Mouse (Mus musculus) MEL (cell line): ENCODE data around the gene Klf13. TPM values are rescaled to one million over a fixed set of nuclear protein-coding genes. Genes with fewer than 3 reads are reported as not detected.

Source experiments
- DNase-seq: peaks from one replicate; pipeline ENCODE4 v3.0.0; 2011; ENCODE audit warnings: low read depth, low spot score
- H3K27ac ChIP-seq: 2 replicates; pipeline ENCODE4 v1.5.1; 2012; ENCODE audit warnings: low read depth, mild to moderate bottlenecking, control low read depth, low read length, moderate library complexity; ENCODE audit not compliant: control insufficient read depth
- H3K27me3 ChIP-seq, 2 experiments: fragments of 150-350 bp in 1 of 2; sonication (generic) in 1 of 2; 2 replicates each; pipeline ENCODE4 v1.6.1; 2012; ENCODE audit warnings: low read length in 2 of 2, mild to moderate bottlenecking in 2 of 2, improper control_type of control experiment in 1 of 2, moderate library complexity in 1 of 2; ENCODE audit not compliant: insufficient read depth in 2 of 2, control insufficient read depth in 1 of 2
- H3K36me3 ChIP-seq, 2 experiments: 2 replicates each; pipeline ENCODE4 v1.6.1; 2012 to 2014; ENCODE audit warnings: low read length in 2 of 2, improper control_type of control experiment in 1 of 2, inconsistent platforms in 1 of 2, mild to moderate bottlenecking in 1 of 2; ENCODE audit not compliant: insufficient read depth in 2 of 2, control insufficient read depth in 1 of 2
- H3K4me1 ChIP-seq, 2 experiments: fragments of 150-350 bp in 1 of 2; sonication (generic) in 1 of 2; 2 replicates each; pipeline ENCODE4 v1.6.1; 2012; ENCODE audit warnings: low read length in 2 of 2, improper control_type of control experiment in 1 of 2, mild to moderate bottlenecking in 1 of 2; ENCODE audit not compliant: insufficient read depth in 2 of 2, control insufficient read depth in 1 of 2
- H3K4me3 ChIP-seq, 2 experiments: fragments of 150-350 bp in 1 of 2; sonication (generic) in 1 of 2; 2 replicates each; pipeline ENCODE4 v1.5.1; 2012; ENCODE audit warnings: low read depth in 2 of 2, low read length in 2 of 2, mild to moderate bottlenecking in 2 of 2, moderate library complexity in 2 of 2, control low read depth in 1 of 2, improper control_type of control experiment in 1 of 2; ENCODE audit not compliant: control insufficient read depth in 1 of 2, insufficient read depth in 1 of 2
- H3K79me2 ChIP-seq: 2 replicates; pipeline ENCODE4 v1.6.1; 2012; ENCODE audit warnings: mild to moderate bottlenecking, low read length, moderate library complexity; ENCODE audit not compliant: control insufficient read depth, poor library complexity, insufficient read depth
- H3K9ac ChIP-seq: 2 replicates; pipeline ENCODE4 v1.6.1; 2012; ENCODE audit warnings: low read depth, mild to moderate bottlenecking, control low read depth, low read length, moderate library complexity; ENCODE audit not compliant: control insufficient read depth, poor library complexity, severe bottlenecking
- H3K9me3 ChIP-seq: fragments of 150-350 bp; sonication (generic); replicated peaks from 2 replicates; pipeline ENCODE4 v1.6.1; 2012; ENCODE audit warnings: mild to moderate bottlenecking, low read length, improper control_type of control experiment, moderate library complexity; ENCODE audit not compliant: insufficient read depth
- BHLHE40 ChIP-seq: IDR thresholded peaks from 2 replicates; pipeline ENCODE4 v1.6.1; 2012; ENCODE audit warnings: low read depth, mild to moderate bottlenecking, inconsistent platforms, low read length, improper control_type of control experiment, borderline replicate concordance
- CTCF ChIP-seq, 3 experiments: IDR thresholded peaks in 2 of 3; conservative IDR thresholded peaks in 1 of 3; 2 replicates each; pipeline ENCODE4 v1.5.1; 2011 to 2012; ENCODE audit warnings: low read length in 3 of 3, low read depth in 2 of 3, mild to moderate bottlenecking in 2 of 3, improper control_type of control experiment in 1 of 3, inconsistent platforms in 1 of 3, mixed read lengths in 1 of 3, moderate library complexity in 1 of 3; ENCODE audit not compliant: control insufficient read depth in 1 of 3, insufficient read depth in 1 of 3, poor library complexity in 1 of 3, severe bottlenecking in 1 of 3
- E2F4 ChIP-seq: IDR thresholded peaks from 2 replicates; pipeline ENCODE4 v1.6.1; 2011; ENCODE audit warnings: low read depth, low read length, improper control_type of control experiment, borderline replicate concordance
- EP300 ChIP-seq, 2 experiments: IDR thresholded peaks; 2 replicates each; pipeline ENCODE4 v1.6.1; 2011; ENCODE audit warnings: improper control_type of control experiment in 2 of 2, low read length in 2 of 2, low read depth in 1 of 2, mild to moderate bottlenecking in 1 of 2
- ETS1 ChIP-seq: IDR thresholded peaks from 2 replicates; pipeline ENCODE4 v1.6.1; 2012; ENCODE audit warnings: low read depth, mild to moderate bottlenecking, inconsistent platforms, low read length, improper control_type of control experiment, moderate library complexity
- GABPA ChIP-seq: IDR thresholded peaks from 2 replicates; pipeline ENCODE4 v1.6.1; 2012; ENCODE audit warnings: low read depth, mild to moderate bottlenecking, inconsistent platforms, low read length, improper control_type of control experiment, moderate library complexity
- GATA1 ChIP-seq: IDR thresholded peaks from 2 replicates; pipeline ENCODE4 v1.6.1; 2011; ENCODE audit warnings: low read depth, low read length, improper control_type of control experiment
- JUND ChIP-seq: IDR thresholded peaks from 2 replicates; pipeline ENCODE4 v1.6.1; 2011; ENCODE audit warnings: low read depth, mild to moderate bottlenecking, improper control_type of control experiment, low read length
- KAT2A ChIP-seq: conservative IDR thresholded peaks from 2 replicates; pipeline ENCODE4 v1.6.1; 2012; ENCODE audit warnings: low read depth, low read length, improper control_type of control experiment, inconsistent platforms
- MAFK ChIP-seq: IDR thresholded peaks from 2 replicates; pipeline ENCODE4 v1.6.1; 2011; ENCODE audit warnings: low read depth, mild to moderate bottlenecking, low read length, improper control_type of control experiment, borderline replicate concordance
- MAX ChIP-seq: IDR thresholded peaks from 2 replicates; pipeline ENCODE4 v1.6.1; 2011; ENCODE audit warnings: low read length, improper control_type of control experiment
- MEF2A ChIP-seq: IDR thresholded peaks from 2 replicates; pipeline ENCODE4 v1.6.1; 2014; ENCODE audit warnings: low read depth, mild to moderate bottlenecking, inconsistent platforms, low read length, improper control_type of control experiment; ENCODE audit not compliant: poor library complexity, insufficient replicate concordance, severe bottlenecking; ENCODE audit errors: extremely low read depth
- MYB ChIP-seq: IDR thresholded peaks from 2 replicates; pipeline ENCODE4 v1.6.1; 2011; ENCODE audit warnings: mild to moderate bottlenecking, low read depth, low read length, improper control_type of control experiment
- MYC ChIP-seq: IDR thresholded peaks from 2 replicates; pipeline ENCODE4 v1.6.1; 2011; ENCODE audit warnings: low read depth, mild to moderate bottlenecking, low read length, improper control_type of control experiment, moderate library complexity
- NRF1 ChIP-seq: IDR thresholded peaks from 2 replicates; pipeline ENCODE4 v1.6.1; 2014; ENCODE audit warnings: low read depth, mild to moderate bottlenecking, inconsistent platforms, low read length, improper control_type of control experiment, moderate library complexity; ENCODE audit not compliant: poor library complexity, insufficient read depth, severe bottlenecking
- POLR2A ChIP-seq, 2 experiments: IDR thresholded peaks; 2 replicates each; pipeline ENCODE4 v1.6.1; 2011 to 2012; ENCODE audit warnings: low read length in 2 of 2, mild to moderate bottlenecking in 2 of 2, control low read depth in 1 of 2, improper control_type of control experiment in 1 of 2, low read depth in 1 of 2, moderate library complexity in 1 of 2; ENCODE audit not compliant: control insufficient read depth in 1 of 2, insufficient read depth in 1 of 2, poor library complexity in 1 of 2
- POLR2AphosphoS2 ChIP-seq: IDR thresholded peaks from 2 replicates; pipeline ENCODE4 v1.6.1; 2011; ENCODE audit warnings: low read length, improper control_type of control experiment
- RAD21 ChIP-seq: IDR thresholded peaks from 2 replicates; pipeline ENCODE4 v1.6.1; 2011; ENCODE audit warnings: mild to moderate bottlenecking, low read depth, low read length, improper control_type of control experiment
- RCOR1 ChIP-seq: IDR thresholded peaks from 2 replicates; pipeline ENCODE4 v1.6.1; 2012; ENCODE audit warnings: low read depth, mild to moderate bottlenecking, inconsistent platforms, low read length, improper control_type of control experiment
- SIN3A ChIP-seq: IDR thresholded peaks from 2 replicates; pipeline ENCODE4 v1.6.1; 2012; ENCODE audit warnings: low read length, improper control_type of control experiment, inconsistent platforms
- SMC3 ChIP-seq: IDR thresholded peaks from 2 replicates; pipeline ENCODE4 v1.6.1; 2011; ENCODE audit warnings: low read depth, low read length, improper control_type of control experiment
- TAL1 ChIP-seq: IDR thresholded peaks from 2 replicates; pipeline ENCODE4 v1.6.1; 2012; ENCODE audit warnings: mild to moderate bottlenecking, inconsistent platforms, low read length, moderate library complexity, mixed read lengths
- TCF12 ChIP-seq: IDR thresholded peaks from 2 replicates; pipeline ENCODE4 v1.6.1; 2014; ENCODE audit warnings: low read depth, mild to moderate bottlenecking, inconsistent platforms, low read length, improper control_type of control experiment, moderate library complexity
- UBTF ChIP-seq: IDR thresholded peaks from 2 replicates; pipeline ENCODE4 v1.6.1; 2012; ENCODE audit warnings: low read depth, mild to moderate bottlenecking, inconsistent platforms, low read length, improper control_type of control experiment, moderate library complexity, borderline replicate concordance; ENCODE audit not compliant: insufficient read depth
- USF1 ChIP-seq: IDR thresholded peaks from 2 replicates; pipeline ENCODE4 v1.6.1; 2014; ENCODE audit warnings: low read depth, mild to moderate bottlenecking, inconsistent platforms, low read length, improper control_type of control experiment, moderate library complexity
- USF2 ChIP-seq, 2 experiments: IDR thresholded peaks; 2 replicates each; pipeline ENCODE4 v1.6.1; 2011 to 2012; ENCODE audit warnings: improper control_type of control experiment in 2 of 2, low read length in 2 of 2, borderline replicate concordance in 1 of 2, inconsistent platforms in 1 of 2, low read depth in 1 of 2, mild to moderate bottlenecking in 1 of 2; ENCODE audit not compliant: insufficient read depth in 1 of 2
- ZMIZ1 ChIP-seq: IDR thresholded peaks from 2 replicates; pipeline ENCODE4 v1.6.1; 2012; ENCODE audit warnings: low read depth, mild to moderate bottlenecking, inconsistent platforms, low read length, improper control_type of control experiment, moderate library complexity
- ZNF384 ChIP-seq: IDR thresholded peaks from 2 replicates; pipeline ENCODE4 v1.6.1; 2012; ENCODE audit warnings: low read depth, mild to moderate bottlenecking, inconsistent platforms, low read length, improper control_type of control experiment
- polyA plus RNA-seq, 2 experiments: library from polyadenylated mRNA; stranded (reverse) in 1 of 2; unstranded in 1 of 2; fragments of >175 nt in 1 of 2; fragments of >200 nt in 1 of 2; gene quantifications; 2 replicates each; pipeline versions ENCODE4 v1.2.1 to v1.2.4; 2012; ENCODE audit warnings: low replicate concordance in 2 of 2, low read depth in 1 of 2; ENCODE audit not compliant: insufficient read length in 2 of 2, insufficient read depth in 1 of 2, missing spikeins in 1 of 2
- total RNA-seq: library from RNA; depleted of rRNA; stranded (reverse); fragments of 300-350 nt; gene quantifications from 2 replicates; pipeline ENCODE4 v1.2.3, GENCODE M21; 2012

Klf13 gene
- total and polyA plus RNA-seq, 3 experiments = 21.6 to 118 (median 26.9) TPM

DNA sequence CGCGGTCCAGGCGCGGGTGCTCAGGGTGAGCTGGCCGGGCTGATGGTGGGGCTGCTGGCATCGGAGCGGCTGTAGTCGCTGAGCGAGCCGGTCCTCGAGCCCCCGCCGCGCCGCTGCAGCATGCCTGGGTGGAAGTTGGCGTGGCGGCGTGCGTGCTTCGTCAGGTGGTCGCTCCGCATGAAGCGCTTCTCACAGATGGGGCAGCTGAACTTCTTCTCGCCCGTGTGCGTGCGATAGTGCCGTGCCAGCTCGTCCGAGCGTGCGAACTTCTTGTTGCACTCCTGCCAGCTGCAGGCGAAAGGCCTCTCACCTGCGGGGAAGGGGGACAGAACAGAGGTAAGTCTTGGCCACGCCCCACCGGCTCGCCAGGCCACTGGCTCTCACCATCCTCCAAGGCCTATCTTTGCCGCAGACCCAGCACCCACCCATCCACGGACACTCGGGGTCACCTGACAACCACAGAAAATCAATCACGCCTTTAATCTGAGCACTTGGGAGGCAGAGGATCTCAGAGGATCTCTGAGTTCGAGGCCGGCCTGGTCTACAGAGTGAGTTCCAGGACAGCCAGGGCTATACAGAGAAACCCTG, 47.1 kb downstream of the Klf13 start:
- no peaks in the 10 kb centered on the region for H3K27me3 ChIP-seq
- no peak overlapping the region for H3K27ac ChIP-seq
- H3K9me3 ChIP-seq = no peaks in the 10 kb centered on the region
- no peak overlapping the region for H3K9ac ChIP-seq
- H3K4me3 ChIP-seq = no peak overlapping the region
- peaks cover 13% of the 10 kb centered on the region for H3K79me2 ChIP-seq
- no peak for DNase-seq
- no peak for TF ChIP-seq MEF2A
- TF ChIP-seq RCOR1 = no peak
- no peak for TF ChIP-seq CTCF (IDR thresholded peaks at IDR 0.05 in 2 of 3, conservative IDR thresholded peaks at IDR 0.05 in 1 of 3; ENCODE audit: control insufficient read depth in 1 of 3, insufficient read depth in 1 of 3, low read depth in 2 of 3, low read length in 3 of 3, poor library complexity in 1 of 3, severe bottlenecking in 1 of 3)
- no peak for TF ChIP-seq ZMIZ1
- TF ChIP-seq RAD21 = no peak
- no peak for TF ChIP-seq ETS1
- no peak for TF ChIP-seq USF2 (IDR thresholded peaks at IDR 0.05; ENCODE audit: borderline replicate concordance in 1 of 2, insufficient read depth in 1 of 2, low read depth in 1 of 2, low read length in 2 of 2)
- TF ChIP-seq MYB = no peak
- TF ChIP-seq MAX = no peak
- no peak for TF ChIP-seq POLR2A (IDR thresholded peaks at IDR 0.05; ENCODE audit: control insufficient read depth in 1 of 2, insufficient read depth in 1 of 2, low read depth in 1 of 2, low read length in 2 of 2, poor library complexity in 1 of 2)
- no peak for TF ChIP-seq USF1
- no peak for TF ChIP-seq TCF12
- TF ChIP-seq E2F4 = no peak
- no peak for TF ChIP-seq EP300 (IDR thresholded peaks at IDR 0.05; ENCODE audit: low read depth in 1 of 2, low read length in 2 of 2)
- TF ChIP-seq SMC3 = no peak
- no peak for TF ChIP-seq GABPA
- TF ChIP-seq TAL1 = no peak
- no peak for TF ChIP-seq ZNF384
- peaks cover 0 to 5% of the 10 kb centered on the region in 2 experiments; a peak in 3 of 4 replicates for H3K36me3 ChIP-seq
- peaks cover 4% of the 10 kb centered on the region in 2 experiments; a peak in 3 of 4 replicates for H3K4me1 ChIP-seq

DNA sequence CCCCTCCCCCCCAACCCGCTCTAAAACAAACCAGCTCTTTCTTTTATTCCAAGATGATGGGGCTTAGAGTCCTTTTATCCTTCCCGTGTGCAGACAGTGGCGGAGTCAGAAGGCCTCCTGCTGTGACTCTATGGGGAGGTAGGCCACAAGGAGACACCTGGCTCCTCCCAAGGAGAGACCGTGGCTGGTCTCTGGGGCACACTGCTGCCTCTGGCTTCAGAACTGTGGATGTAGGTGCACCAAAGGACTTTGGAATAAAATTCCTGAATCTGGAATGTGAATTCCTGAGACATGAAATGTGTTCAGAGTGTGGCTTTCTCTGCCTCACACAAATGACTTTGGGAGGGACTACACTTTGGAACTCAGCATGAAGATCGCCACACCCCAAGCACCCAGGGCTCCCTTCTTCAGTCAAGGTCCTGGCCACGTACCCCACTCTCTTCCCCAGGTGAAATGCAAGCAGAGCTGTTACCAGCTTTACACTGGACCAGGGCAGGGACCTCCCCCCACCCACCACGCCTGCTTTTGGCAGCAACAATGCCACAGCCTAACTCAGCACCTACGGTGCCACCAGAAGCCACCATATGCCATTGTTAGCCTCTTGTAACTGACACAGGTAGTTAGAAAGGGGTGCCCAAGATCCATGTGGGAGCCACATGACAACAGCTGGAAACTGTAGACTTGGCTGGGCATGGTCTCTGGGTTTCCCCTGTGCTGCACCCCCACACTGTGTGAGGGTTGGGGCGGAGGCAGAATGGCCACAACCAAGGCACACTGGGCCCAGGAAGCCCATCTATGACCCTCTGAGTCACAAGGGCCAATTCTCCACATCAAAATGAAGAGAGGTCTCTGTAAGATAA, 49.4 kb downstream of the Klf13 start:
- Histone ChIP-seq H3K4me1 (no peaks in the 10 kb centered on the region), H3K9ac (no peak overlapping the region), H3K4me3 (no peak overlapping the region), H3K36me3 (no peaks in the 10 kb centered on the region; a peak in 1 of 4 replicates), H3K27me3 (no peaks in the 10 kb centered on the region), H3K9me3 (no peaks in the 10 kb centered on the region), H3K79me2 (0 out of 2 replicates have a peak, but pooled peaks cover 3% of the 10 kb centered on the region), H3K27ac (no peak overlapping the region)
- DNase-seq = no peak
- TF ChIP-seq SIN3A = no peak
- no peak for TF ChIP-seq ZNF384
- no peak for TF ChIP-seq ZMIZ1
- TF ChIP-seq SMC3 = no peak
- no peak for TF ChIP-seq KAT2A
- TF ChIP-seq MYC = no peak
- TF ChIP-seq GABPA = no peak
- no peak for TF ChIP-seq POLR2AphosphoS2
- TF ChIP-seq RAD21 = no peak
- no peak for TF ChIP-seq BHLHE40
- no peak for TF ChIP-seq NRF1
- no peak for TF ChIP-seq POLR2A (IDR thresholded peaks at IDR 0.05; ENCODE audit: control insufficient read depth in 1 of 2, insufficient read depth in 1 of 2, low read depth in 1 of 2, low read length in 2 of 2, poor library complexity in 1 of 2)
- no peak for TF ChIP-seq MAFK
- no peak for TF ChIP-seq UBTF
- no peak for TF ChIP-seq MAX
- TF ChIP-seq JUND = no peak
- TF ChIP-seq GATA1 = no peak
